In the genomic region with DNA sequence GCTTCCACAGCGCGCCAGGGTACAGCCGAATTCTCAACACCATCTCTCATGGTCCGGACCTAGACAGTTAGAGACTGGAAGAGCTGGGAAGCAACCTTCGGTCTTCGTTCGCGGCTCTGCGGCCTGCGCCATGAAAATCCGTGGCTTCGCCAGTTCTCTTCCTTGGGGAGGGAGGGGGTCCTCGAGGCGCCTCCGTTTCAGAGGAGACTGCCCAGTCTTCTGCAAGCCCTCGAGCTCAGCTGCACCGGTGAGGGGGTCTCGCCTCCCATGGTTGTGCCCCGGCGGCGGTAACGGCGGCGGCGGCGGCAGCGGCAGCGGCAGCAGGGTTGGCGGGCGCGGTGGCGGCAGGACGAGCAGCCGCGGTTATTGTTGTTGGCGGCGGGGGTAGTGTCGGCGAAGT, we compare ENCODE assay signal across 8 mouse cellular contexts. TPM values are rescaled to one million over a fixed set of nuclear protein-coding genes. Genes with fewer than 3 reads are reported as not detected.
A peak's percentile ranks its signal among the peaks of the same experiment; 100 is the strongest.
DNase-seq lines count a peak whose midpoint lies in the region; ATAC-seq lines count a peak whose summit lies in the region.

No protein-coding gene starts in this region.

- H3K4me2 ChIP-seq in embryonic facial prominence, embryonic 14.5 days (ENCODE audit: low read depth, low read length): peak overlapping the region; percentile 54
- H3K4me2 ChIP-seq in hindbrain, embryonic 13.5 days: peak overlapping the region; percentile 72
- peak overlapping the region; percentile 85 for H3K4me2 ChIP-seq in midbrain, embryonic 16.5 days (ENCODE audit: low read length)

- ATAC-seq in embryonic facial prominence, embryonic 14.5 days (ENCODE audit: low read depth): no peak
- ATAC-seq in hindbrain, embryonic 13.5 days (ENCODE audit: low FRiP score): peak; percentile 45
- peak; percentile 33 for ATAC-seq in midbrain, embryonic 16.5 days

- peak overlapping the region; percentile 32 for H3K4me3 ChIP-seq in embryonic facial prominence, embryonic 14.5 days (ENCODE audit: low read depth, low read length)
- H3K4me3 ChIP-seq in hindbrain, embryonic 13.5 days: peak overlapping the region; percentile 72
- H3K4me3 ChIP-seq in midbrain, embryonic 16.5 days (ENCODE audit: low read depth, low read length): peak overlapping the region; percentile 77

- no peaks in the 10 kb centered on the region for H3K9me3 ChIP-seq in embryonic facial prominence, embryonic 14.5 days (ENCODE audit: control insufficient read depth, low read length)
- H3K9me3 ChIP-seq in hindbrain, embryonic 13.5 days: no peaks in the 10 kb centered on the region
- H3K9me3 ChIP-seq in midbrain, embryonic 16.5 days (replicated peaks; ENCODE audit: control insufficient read depth, low read length, poor library complexity, severe bottlenecking): no peaks in the 10 kb centered on the region

- no peak overlapping the region for H3K27ac ChIP-seq in embryonic facial prominence, embryonic 14.5 days (replicated peaks; ENCODE audit: low read depth, low read length)
- H3K27ac ChIP-seq in hindbrain, embryonic 13.5 days: peak overlapping the region; percentile 91
- peak overlapping the region; percentile 85 for H3K27ac ChIP-seq in midbrain, embryonic 16.5 days (ENCODE audit: low read length)

- no peaks in the 10 kb centered on the region for H3K36me3 ChIP-seq in embryonic facial prominence, embryonic 14.5 days (ENCODE audit: control insufficient read depth, insufficient read depth, low read length)
- H3K36me3 ChIP-seq in hindbrain, embryonic 13.5 days: no peaks in the 10 kb centered on the region
- H3K36me3 ChIP-seq in midbrain, embryonic 16.5 days (ENCODE audit: control insufficient read depth, insufficient read depth, low read length): no peaks in the 10 kb centered on the region

- WGBS in embryonic facial prominence, embryonic 14.5 days: 6% methylated on average over 25 of the region's 39 CpGs
- WGBS in hindbrain, embryonic 13.5 days: 4% methylated on average over 38 of the region's 39 CpGs
- WGBS in midbrain, embryonic 16.5 days: 2% methylated on average over 39 of the region's 39 CpGs

- 0 out of 2 replicates have a peak, but pooled peaks cover 3% of the 10 kb centered on the region for H3K4me1 ChIP-seq in embryonic facial prominence, embryonic 14.5 days (ENCODE audit: control insufficient read depth, insufficient read depth, low read length)
- H3K4me1 ChIP-seq in hindbrain, embryonic 13.5 days (replicated peaks): peaks cover 56% of the 10 kb centered on the region
- peaks cover 38% of the 10 kb centered on the region for H3K4me1 ChIP-seq in midbrain, embryonic 16.5 days (ENCODE audit: control insufficient read depth, insufficient read depth, low read length)

- peaks cover 21% of the 10 kb centered on the region for H3K27me3 ChIP-seq in embryonic facial prominence, embryonic 14.5 days (replicated peaks; ENCODE audit: control insufficient read depth, insufficient read depth, low read length)
- H3K27me3 ChIP-seq in hindbrain, embryonic 13.5 days: 0 out of 2 replicates have a peak, but pooled peaks cover 10% of the 10 kb centered on the region
- H3K27me3 ChIP-seq in midbrain, embryonic 16.5 days (ENCODE audit: control insufficient read depth, insufficient read depth, low read depth, low read length): no peaks in the 10 kb centered on the region

- intact Hi-C loops in left cerebral cortex, postnatal 36 days (cut with DNase I): loop anchor here (2.0 to 5.0 kb wide), 3 partner anchors 54 to 137 kb away; no protein-coding TSS in a partner anchor

- no peak overlapping the region for H3K9ac ChIP-seq in embryonic facial prominence, embryonic 14.5 days (ENCODE audit: low read depth, low read length)
- H3K9ac ChIP-seq in hindbrain, embryonic 13.5 days: peak overlapping the region; percentile 92
- H3K9ac ChIP-seq in midbrain, embryonic 16.5 days (ENCODE audit: low read depth, low read length): peak overlapping the region; percentile 91

- DNase-seq in left cerebral cortex, postnatal 36 days (ENCODE audit: low spot score in 2 of 2): peak; percentile 27 to 51
- no peak for DNase-seq in left cerebral cortex, adult 18-20 months (ENCODE audit: low spot score in 2 of 2)
- no peak for DNase-seq in embryonic facial prominence, embryonic 14.5 days (ENCODE audit: low spot score)
- DNase-seq in retina, postnatal 1 day: no peak
- no peak for DNase-seq in lung, postnatal 4 days
- no peak for DNase-seq in cerebellum, adult 11 months

RNA-seq across cellular contexts. Expression of a gene that starts 0.6 kb away (rescaled TPM):
- total RNA-seq in left cerebral cortex, postnatal 36 days (2021): 10 to 100 TPM; 54.1 to 56.5 TPM
- total RNA-seq in left cerebral cortex, adult 18-20 months (2021): 10 to 100 TPM; 51.4 to 54.6 TPM
- polyA plus RNA-seq in embryonic facial prominence, embryonic 14.5 days (2014; fragmentation: Nextera tagmentation; extraction: Ambion mirVana): 0.13 and 0.14 TPM in 2 replicates
- polyA plus RNA-seq in hindbrain, embryonic 13.5 days (2015; fragmentation: Nextera tagmentation; extraction: Ambion mirVana): 10.5 and 10.7 TPM in 2 replicates
- polyA plus RNA-seq in midbrain, embryonic 16.5 days (2015; fragmentation: Nextera tagmentation; extraction: Ambion mirVana): 13.4 and 13.6 TPM in 2 replicates

RNA-seq across cellular contexts. Expression of a gene that starts 54.7 kb away (rescaled TPM):
- total RNA-seq in left cerebral cortex, postnatal 36 days (2021): 10 to 100 TPM; 34.5 to 38.1 TPM
- 10 to 100 TPM; 28.6 to 30.7 TPM for total RNA-seq in left cerebral cortex, adult 18-20 months (2021)
- 84.7 and 96.6 TPM in 2 replicates for polyA plus RNA-seq in embryonic facial prominence, embryonic 14.5 days (2014; fragmentation: Nextera tagmentation; extraction: Ambion mirVana)
- 106 and 111 TPM in 2 replicates for polyA plus RNA-seq in hindbrain, embryonic 13.5 days (2015; fragmentation: Nextera tagmentation; extraction: Ambion mirVana)
- 90.0 and 104 TPM in 2 replicates for polyA plus RNA-seq in midbrain, embryonic 16.5 days (2015; fragmentation: Nextera tagmentation; extraction: Ambion mirVana)

Comparison
In these comparisons a context has a peak if more than half of its experiments do, and no peak if none do; other contexts are left out.
1. DNase-seq: peak in left cerebral cortex, postnatal 36 days (2 of 2); none in left cerebral cortex, adult 18-20 months (0 of 2), embryonic facial prominence, embryonic 14.5 days (single experiment), retina, postnatal 1 day (single experiment), lung, postnatal 4 days (0 of 2) and cerebellum, adult 11 months (single experiment).
2. RNA of a gene that starts 0.6 kb away (polyA plus RNA-seq): 13.4 to 13.6 TPM in midbrain, embryonic 16.5 days and 10.5 to 10.7 TPM in hindbrain, embryonic 13.5 days; 0.13 to 0.14 TPM in embryonic facial prominence, embryonic 14.5 days; every median in the first group is over 10 times any median in the second.
3. Peak in every context shown above with its lines, with median percentiles within 50 percentile points of each other: H3K4me2 ChIP-seq and H3K4me3 ChIP-seq.